Mouse (Mus musculus) stomach, embryonic 14.5 days (tissue): ENCODE data around the gene Entr1. TPM values are rescaled to one million over a fixed set of nuclear protein-coding genes. Genes with fewer than 3 reads are reported as not detected.

Experiments used
- ATAC-seq: fragments of 200-750 bp; cut with Nextera tagmentation; 2 replicates; pipeline ENCODE4 v1.8.0; 2017; ENCODE audit warnings: low read depth, moderate TSS enrichment; ENCODE audit not compliant: insufficient number of reproducible peaks, insufficient read depth, low FRiP score
- H3K27ac ChIP-seq: fragments of 300-500 bp; sonication (generic); 2 replicates; pipeline ENCODE4 v1.5.1; 2014; ENCODE audit warnings: mild to moderate bottlenecking, low read length, moderate library complexity, mixed read lengths
- H3K27me3 ChIP-seq: fragments of 300-500 bp; sonication (generic); 2 replicates; pipeline ENCODE4 v1.6.1; 2014; ENCODE audit warnings: low read length, control low read depth, mixed read lengths; ENCODE audit not compliant: control insufficient read depth, insufficient read depth
- H3K36me3 ChIP-seq: fragments of 300-500 bp; sonication (generic); 2 replicates; pipeline ENCODE4 v1.6.1; 2014; ENCODE audit warnings: mild to moderate bottlenecking, control low read depth, low read length, moderate library complexity, mixed read lengths; ENCODE audit not compliant: control insufficient read depth, insufficient read depth
- H3K4me1 ChIP-seq: fragments of 300-500 bp; sonication (generic); 2 replicates; pipeline ENCODE4 v1.6.1; 2014; ENCODE audit warnings: low read length, control low read depth, mixed read lengths; ENCODE audit not compliant: control insufficient read depth, insufficient read depth
- H3K4me2 ChIP-seq: fragments of 300-500 bp; sonication (generic); replicated peaks from 2 replicates; pipeline ENCODE4 v1.6.1; 2014; ENCODE audit warnings: low read depth, low read length, control low read depth
- H3K4me3 ChIP-seq: fragments of 300-500 bp; sonication (generic); 2 replicates; pipeline ENCODE4 v1.5.1; 2014; ENCODE audit warnings: low read depth, low read length, control low read depth
- H3K9ac ChIP-seq: fragments of 300-500 bp; sonication (generic); replicated peaks from 2 replicates; pipeline ENCODE4 v1.6.1; 2014; ENCODE audit warnings: low read depth, mild to moderate bottlenecking, control low read depth, low read length, moderate library complexity, mixed read lengths
- H3K9me3 ChIP-seq: fragments of 300-500 bp; sonication (generic); 2 replicates; pipeline ENCODE4 v1.6.1; 2016; ENCODE audit warnings: low read depth, low read length, control low read depth; ENCODE audit not compliant: control insufficient read depth
- WGBS: fragments of 180-500 bp; shearing (Covaris S2); extraction: QIAGEN DNeasy Blood & Tissue Kit; methylation state at CpG from one replicate; pipeline ENCODE4 v1.1.7; 2014; 5-methylcytosine and 5-hydroxymethylcytosine counted together
- polyA plus RNA-seq: library from polyadenylated mRNA; unstranded; fragments of >200 nt; fragmentation: Nextera tagmentation; extraction: Ambion mirVana; gene quantifications from 2 replicates; pipeline ENCODE4 v1.2.1, GENCODE M21; 2014

Gene Entr1
- 102 and 117 TPM in 2 replicates for polyA plus RNA-seq

GRCm38 (mm10) chr2:26389154-26389690, at the start of gene Entr1, which contains the start of gene Pmpca:
Gene Entr1 (minus strand): TSS chr2:26389316.
Gene Pmpca (plus strand): TSS chr2:26389339.
- Histone ChIP-seq H3K4me1 (peaks cover 9% of the 10 kb centered on the region; the same call in 1 of the 2 replicates), H3K36me3 (peaks cover 69% of the 10 kb centered on the region), H3K4me2 (peak within 1 kb of the TSS; percentile 93), H3K4me3 (peak within 1 kb of the TSS; percentile 96), H3K9ac (peak within 1 kb of the TSS; percentile 78), H3K27ac (peak within 1 kb of the TSS; percentile 24; the same call in 1 of the 2 replicates), H3K9me3 (no peaks in the 10 kb centered on the region), H3K27me3 (no peaks in the 10 kb centered on the region)
- under 1% methylated on average over 55 of the region's 60 CpGs for WGBS
- peak; percentile 88 for ATAC-seq

GRCm38 (mm10) chr2:26438373-26438772, 49.3 kb upstream of the Entr1 start:
- H3K9ac ChIP-seq = no peak overlapping the region
- peaks cover 68% of the 10 kb centered on the region for H3K36me3 ChIP-seq
- H3K9me3 ChIP-seq = no peaks in the 10 kb centered on the region
- no peaks in the 10 kb centered on the region for H3K27me3 ChIP-seq
- peaks cover 6% of the 10 kb centered on the region; the same call in 1 of the 2 replicates for H3K4me1 ChIP-seq
- no peak for ATAC-seq
- WGBS = 86% methylated on average over 7 of the region's 7 CpGs
- no peak overlapping the region for H3K27ac ChIP-seq
- no peak overlapping the region for H3K4me2 ChIP-seq
- no peak overlapping the region for H3K4me3 ChIP-seq

- Histone ChIP-seq H3K27me3 (no peaks in the 10 kb centered on the region), H3K4me1 (no peaks in the 10 kb centered on the region), H3K4me3 (no peak overlapping the region), H3K4me2 (no peak overlapping the region), H3K36me3 (peaks cover 80% of the 10 kb centered on the region), H3K27ac (no peak overlapping the region), H3K9ac (no peak overlapping the region), H3K9me3 (no peaks in the 10 kb centered on the region)
- 60% methylated on average over 4 of the region's 4 CpGs for WGBS
- ATAC-seq = no peak
Measured at GRCm38 (mm10) chr2:26437221-26437620, 48.1 kb upstream of the Entr1 start.

- no peaks in the 10 kb centered on the region for H3K9me3 ChIP-seq
- ATAC-seq = no peak
- H3K4me2 ChIP-seq = no peak overlapping the region
- H3K27me3 ChIP-seq = no peaks in the 10 kb centered on the region
- WGBS = 92% methylated on average over 7 of the region's 7 CpGs
- no peaks in the 10 kb centered on the region for H3K4me1 ChIP-seq
- H3K36me3 ChIP-seq = peaks cover 75% of the 10 kb centered on the region
- H3K4me3 ChIP-seq = no peak overlapping the region
- no peak overlapping the region for H3K27ac ChIP-seq
- H3K9ac ChIP-seq = no peak overlapping the region
Measured at GRCm38 (mm10) chr2:26434791-26435572, 45.9 kb upstream of the Entr1 start.

GRCm38 (mm10) chr2:26429851-26430250, 40.7 kb upstream of the Entr1 start:
- Histone ChIP-seq H3K9ac (no peak overlapping the region), H3K9me3 (no peaks in the 10 kb centered on the region), H3K36me3 (peaks cover 86% of the 10 kb centered on the region), H3K4me2 (no peak overlapping the region), H3K4me1 (no peaks in the 10 kb centered on the region), H3K27me3 (no peaks in the 10 kb centered on the region), H3K27ac (no peak overlapping the region), H3K4me3 (no peak overlapping the region)
- no peak for ATAC-seq
- WGBS = 94% methylated on average over 5 of the region's 5 CpGs

- H3K4me1 ChIP-seq = no peaks in the 10 kb centered on the region
- H3K36me3 ChIP-seq = peaks cover 93% of the 10 kb centered on the region
- WGBS = 91% methylated on average over 2 of the region's 2 CpGs
- H3K4me2 ChIP-seq = no peak overlapping the region
- no peak overlapping the region for H3K9ac ChIP-seq
- no peak for ATAC-seq
- H3K27ac ChIP-seq = no peak overlapping the region
- no peaks in the 10 kb centered on the region for H3K9me3 ChIP-seq
- H3K27me3 ChIP-seq = no peaks in the 10 kb centered on the region
- H3K4me3 ChIP-seq = no peak overlapping the region
Measured at GRCm38 (mm10) chr2:26424541-26424940, 35.4 kb upstream of the Entr1 start.

GRCm38 (mm10) chr2:26423086-26423485, 34.0 kb upstream of the Entr1 start:
- Histone ChIP-seq H3K4me2 (no peak overlapping the region), H3K9ac (no peak overlapping the region), H3K4me1 (no peaks in the 10 kb centered on the region), H3K27me3 (no peaks in the 10 kb centered on the region), H3K9me3 (no peaks in the 10 kb centered on the region), H3K36me3 (peaks cover 85% of the 10 kb centered on the region), H3K27ac (no peak overlapping the region), H3K4me3 (no peak overlapping the region)
- WGBS = 76% methylated on average over 1 of the region's 1 CpGs
- no peak for ATAC-seq

GRCm38 (mm10) chr2:26421969-26422368, 32.9 kb upstream of the Entr1 start:
- H3K9ac ChIP-seq = no peak overlapping the region
- no peak overlapping the region for H3K27ac ChIP-seq
- WGBS = 96% methylated on average over 2 of the region's 2 CpGs
- H3K4me2 ChIP-seq = no peak overlapping the region
- no peak overlapping the region for H3K4me3 ChIP-seq
- peaks cover 86% of the 10 kb centered on the region for H3K36me3 ChIP-seq
- no peaks in the 10 kb centered on the region for H3K27me3 ChIP-seq
- no peak for ATAC-seq
- H3K4me1 ChIP-seq = no peaks in the 10 kb centered on the region
- H3K9me3 ChIP-seq = no peaks in the 10 kb centered on the region
